Mouse (Mus musculus) heart, postnatal 0 days (tissue): Measurements from ENCODE around the gene Usp44.

Experiments used
- CTCF ChIP-seq: IDR thresholded peaks from 2 replicates; pipeline ENCODE4 v1.5.1; 2016; ENCODE audit warnings: antibody characterized with exemption, control low read depth, low read depth
- EP300 ChIP-seq: IDR thresholded peaks from 2 replicates; pipeline ENCODE4 v1.6.1; 2016; ENCODE audit warnings: antibody characterized with exemption, low read depth

DNA sequence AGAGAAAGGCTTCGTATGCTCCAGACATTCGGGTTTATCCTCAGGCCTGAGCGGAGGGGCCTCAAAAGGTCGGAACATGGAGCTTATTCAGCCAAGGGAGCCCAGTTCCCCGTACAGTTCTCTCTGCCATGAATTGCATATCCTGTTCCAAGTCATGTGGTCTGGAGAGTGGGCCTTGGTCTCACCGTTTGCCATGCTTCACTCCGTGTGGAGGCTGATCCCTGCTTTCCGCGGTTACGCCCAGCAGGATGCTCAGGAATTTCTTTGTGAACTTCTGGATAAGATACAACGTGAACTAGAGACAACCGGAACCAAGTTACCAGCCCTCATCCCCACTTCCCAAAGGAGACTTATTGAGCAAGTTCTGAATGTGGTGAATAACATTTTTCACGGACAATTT is 15.4 kb downstream of the Usp44 start:
- TF ChIP-seq EP300 (no peak), CTCF (no peak)
